Mouse (Mus musculus): ENCODE measurements around the gene Kcnh2. TPM values are rescaled to one million over a fixed set of nuclear protein-coding genes. Genes with fewer than 3 reads are reported as not detected.

The Kcnh2 gene
- polyA plus RNA-seq, 1 experiment: 29.4 TPM

DNA sequence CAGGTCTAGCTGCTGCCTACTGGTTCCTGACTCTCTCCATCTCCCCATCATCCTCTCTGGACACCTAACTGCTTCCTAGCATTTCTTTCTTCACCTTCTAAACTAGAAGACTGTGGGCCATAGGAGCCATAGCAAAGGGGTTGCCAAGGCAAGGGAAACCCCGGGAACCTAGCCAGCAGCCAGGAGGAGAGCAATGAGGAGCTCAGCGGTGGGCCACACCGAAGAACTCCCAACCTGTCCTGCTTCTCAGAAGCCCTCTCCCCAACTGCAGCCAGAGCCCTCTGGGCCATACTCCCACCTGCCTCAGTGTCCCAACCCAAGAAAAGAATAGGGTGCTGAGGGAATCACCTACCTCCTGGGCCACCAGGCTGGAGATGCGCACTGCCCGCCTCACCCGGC is 22.6 kb downstream of the Kcnh2 start:
- Histone ChIP-seq H3K4me3 (ENCODE audit: insufficient read depth, low read length) (no peak overlapping the region), H3K4me1 (ENCODE audit: control insufficient read depth, insufficient read depth, low read length) (no peaks in the 10 kb centered on the region; the same call in 1 of the 2 replicates), H3K27ac (ENCODE audit: insufficient read depth, low read length) (no peak overlapping the region)
- TF ChIP-seq POLR2A (IDR thresholded peaks at IDR 0.05; ENCODE audit: extremely low read depth, insufficient read depth, low read length) (no peak), CTCF (IDR thresholded peaks at IDR 0.05; ENCODE audit: extremely low read depth, insufficient read depth, low read length) (no peak)

DNA sequence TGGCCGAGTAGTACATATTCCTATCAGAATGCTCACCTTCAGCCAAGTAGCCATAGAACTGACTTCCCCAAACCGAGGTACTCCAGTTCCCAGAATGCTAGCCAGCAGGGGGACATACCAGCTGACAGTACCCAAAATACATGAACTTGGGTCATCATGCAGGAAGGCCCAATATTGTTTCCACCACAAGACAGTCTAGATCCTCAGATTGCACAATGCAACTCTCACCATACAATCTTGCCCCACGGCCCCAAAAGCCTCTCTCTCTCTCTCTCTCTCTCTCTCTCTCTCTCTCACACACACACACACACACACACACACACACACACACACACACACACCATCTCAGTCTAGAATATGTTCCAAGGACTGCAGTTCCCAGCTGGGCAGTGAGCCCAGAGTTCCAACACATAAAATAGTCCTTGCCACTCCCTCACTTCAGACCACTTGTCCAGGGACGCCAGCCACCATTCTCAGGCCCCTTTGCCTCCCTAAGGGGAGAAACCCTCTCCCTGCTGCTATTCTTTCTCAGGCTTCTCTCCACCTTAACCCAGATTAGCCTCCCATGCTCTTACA is 24.5 kb downstream of the Kcnh2 start:
- TF ChIP-seq POLR2A (IDR thresholded peaks at IDR 0.05; ENCODE audit: extremely low read depth, insufficient read depth, low read length) (no peak), CTCF (IDR thresholded peaks at IDR 0.05; ENCODE audit: extremely low read depth, insufficient read depth, low read length) (no peak)
- Histone ChIP-seq H3K4me3 (ENCODE audit: insufficient read depth, low read length) (no peak overlapping the region), H3K4me1 (ENCODE audit: control insufficient read depth, insufficient read depth, low read length) (no peaks in the 10 kb centered on the region; the same call in 1 of the 2 replicates), H3K27ac (ENCODE audit: insufficient read depth, low read length) (no peak overlapping the region)

DNA sequence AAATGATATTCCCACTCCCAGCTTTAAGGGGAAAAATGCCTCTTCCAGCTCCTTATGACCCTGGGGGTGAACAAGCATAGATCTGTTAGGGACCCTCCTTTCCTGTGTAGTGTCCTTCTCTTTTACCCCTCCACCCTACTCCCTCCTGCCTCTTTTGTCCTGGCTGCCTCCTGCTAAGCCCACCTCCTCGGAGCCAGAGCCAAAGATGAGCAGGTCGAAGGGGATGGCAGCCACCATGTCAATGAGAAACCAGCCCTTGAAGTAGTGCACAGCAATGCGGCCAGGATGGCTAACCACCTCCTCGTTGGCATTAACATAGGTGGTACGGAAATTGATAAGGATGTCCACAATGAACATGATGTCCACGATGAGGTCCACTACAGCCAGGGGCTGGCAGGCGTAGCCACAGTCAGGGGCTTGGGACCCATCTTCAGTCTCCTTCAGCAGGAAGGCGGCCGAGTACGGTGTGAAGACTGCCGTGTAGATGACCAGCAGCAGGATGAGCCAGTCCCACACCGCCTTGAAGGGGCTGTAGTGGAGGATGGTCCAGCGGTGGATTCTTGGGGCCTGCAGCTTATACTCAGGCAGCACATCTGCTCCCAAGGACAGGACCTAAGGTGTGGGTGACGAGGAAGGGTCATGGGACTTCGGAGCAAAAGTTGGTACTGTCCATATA is 25.1 kb downstream of the Kcnh2 start:
- no peak for TF ChIP-seq POLR2A (IDR thresholded peaks at IDR 0.05; ENCODE audit: extremely low read depth, insufficient read depth, low read length)
- TF ChIP-seq CTCF (IDR thresholded peaks at IDR 0.05; ENCODE audit: extremely low read depth, insufficient read depth, low read length): no peak
- no peak overlapping the region for H3K27ac ChIP-seq (ENCODE audit: insufficient read depth, low read length)

GRCm38 (mm10) chr5:24325251-24325650 is 26.2 kb downstream of the Kcnh2 start:
- H3K4me3 ChIP-seq (ENCODE audit: insufficient read depth, low read length): no peak overlapping the region
- H3K27ac ChIP-seq (ENCODE audit: insufficient read depth, low read length): no peak overlapping the region
- H3K4me1 ChIP-seq (ENCODE audit: control insufficient read depth, insufficient read depth, low read length): no peaks in the 10 kb centered on the region; the same call in 1 of the 2 replicates
- TF ChIP-seq POLR2A (IDR thresholded peaks at IDR 0.05; ENCODE audit: extremely low read depth, insufficient read depth, low read length) (no peak), CTCF (IDR thresholded peaks at IDR 0.05; ENCODE audit: extremely low read depth, insufficient read depth, low read length) (no peak)

More for the DNA sequence above, 25.1 kb downstream of the Kcnh2 start:
- Histone ChIP-seq H3K4me3 (ENCODE audit: insufficient read depth, low read length) (no peak overlapping the region), H3K4me1 (ENCODE audit: control insufficient read depth, insufficient read depth, low read length) (no peaks in the 10 kb centered on the region; the same call in 1 of the 2 replicates)

DNA sequence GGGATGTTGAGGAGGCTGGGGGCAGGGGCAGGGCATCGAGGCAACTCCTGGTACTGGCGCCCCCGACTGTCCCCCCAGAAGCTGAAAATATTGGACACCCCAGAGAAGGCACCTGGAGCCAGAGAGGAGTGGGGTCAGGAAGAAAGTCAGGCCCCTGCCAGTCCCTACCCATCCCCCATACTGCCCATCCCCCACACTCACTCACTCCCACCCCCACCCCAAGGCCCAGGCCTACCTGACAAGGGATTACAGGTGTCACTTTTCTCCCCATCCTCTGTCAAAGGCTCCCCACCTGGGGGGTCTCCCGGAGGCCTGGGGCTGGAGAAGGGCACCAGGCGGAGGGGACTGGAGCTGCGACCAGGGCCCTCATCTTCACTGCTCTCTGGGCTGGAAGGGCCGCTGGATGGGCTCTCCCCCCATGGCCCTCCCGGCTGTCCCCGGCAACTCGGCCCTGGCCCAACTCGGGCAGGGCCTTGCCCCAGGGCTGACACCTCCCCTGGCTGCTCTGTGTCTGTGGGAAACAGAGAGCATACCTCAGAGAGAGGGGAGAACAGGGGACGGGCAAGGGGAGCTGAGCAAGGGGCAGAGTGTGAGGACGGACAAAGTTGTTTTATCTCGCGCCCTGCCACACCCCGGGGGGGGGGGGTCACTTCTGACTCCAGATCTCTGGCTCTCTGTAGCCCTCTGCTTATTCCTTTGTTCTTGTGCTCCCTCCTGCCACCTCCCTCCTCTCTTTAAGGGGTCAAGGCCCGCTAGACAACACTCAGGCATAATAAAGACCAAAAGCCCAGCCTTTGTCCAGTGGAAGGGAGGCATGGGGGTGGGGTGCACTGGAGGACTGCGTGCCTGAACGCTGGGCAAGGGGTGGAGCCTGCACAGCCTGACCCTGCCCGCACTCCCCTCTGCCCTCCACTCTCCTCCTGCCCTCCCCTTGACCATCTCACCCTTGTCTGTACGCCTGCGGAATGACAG is 29.4 kb downstream of the Kcnh2 start:
- Histone ChIP-seq H3K27ac (ENCODE audit: insufficient read depth, low read length) (no peak overlapping the region), H3K4me3 (ENCODE audit: insufficient read depth, low read length) (no peak overlapping the region), H3K4me1 (ENCODE audit: control insufficient read depth, insufficient read depth, low read length) (no peaks in the 10 kb centered on the region)
- no peak for TF ChIP-seq POLR2A (IDR thresholded peaks at IDR 0.05; ENCODE audit: extremely low read depth, insufficient read depth, low read length)
- no peak for TF ChIP-seq CTCF (IDR thresholded peaks at IDR 0.05; ENCODE audit: extremely low read depth, insufficient read depth, low read length)

DNA sequence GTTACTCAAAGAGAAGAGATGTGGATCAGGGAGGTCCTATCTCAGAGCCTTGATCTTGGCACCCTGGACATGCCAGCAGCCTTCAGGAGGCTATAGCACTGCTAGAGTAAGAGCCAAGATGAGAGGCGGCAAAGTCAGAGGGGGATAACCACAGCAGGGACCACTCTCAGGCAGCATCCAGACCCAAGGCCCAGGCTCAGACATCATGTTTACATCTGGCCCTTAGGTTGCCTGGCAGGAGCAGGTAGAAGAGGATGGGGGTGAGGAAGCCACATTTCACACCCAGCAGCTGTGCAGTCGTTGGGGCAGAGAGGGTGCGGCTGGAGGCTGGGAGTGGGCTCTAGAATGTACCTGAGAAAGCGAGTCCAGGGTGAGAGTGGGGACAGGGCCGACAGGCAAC is 30.5 kb downstream of the Kcnh2 start:
- TF ChIP-seq POLR2A (IDR thresholded peaks at IDR 0.05; ENCODE audit: extremely low read depth, insufficient read depth, low read length) (no peak), CTCF (IDR thresholded peaks at IDR 0.05; ENCODE audit: extremely low read depth, insufficient read depth, low read length) (no peak)
- Histone ChIP-seq H3K4me3 (ENCODE audit: insufficient read depth, low read length) (no peak overlapping the region), H3K27ac (ENCODE audit: insufficient read depth, low read length) (no peak overlapping the region)

GRCm38 (mm10) chr5:24320467-24320813 is 31.0 kb downstream of the Kcnh2 start:
- no peak overlapping the region for H3K4me3 ChIP-seq (ENCODE audit: insufficient read depth, low read length)
- no peak overlapping the region for H3K27ac ChIP-seq (ENCODE audit: insufficient read depth, low read length)
- TF ChIP-seq POLR2A (IDR thresholded peaks at IDR 0.05; ENCODE audit: extremely low read depth, insufficient read depth, low read length) (no peak), CTCF (IDR thresholded peaks at IDR 0.05; ENCODE audit: extremely low read depth, insufficient read depth, low read length) (no peak)
- H3K4me1 ChIP-seq (ENCODE audit: control insufficient read depth, insufficient read depth, low read length): no peaks in the 10 kb centered on the region

More for the DNA sequence above, 30.5 kb downstream of the Kcnh2 start:
- H3K4me1 ChIP-seq (ENCODE audit: control insufficient read depth, insufficient read depth, low read length): no peaks in the 10 kb centered on the region

DNA sequence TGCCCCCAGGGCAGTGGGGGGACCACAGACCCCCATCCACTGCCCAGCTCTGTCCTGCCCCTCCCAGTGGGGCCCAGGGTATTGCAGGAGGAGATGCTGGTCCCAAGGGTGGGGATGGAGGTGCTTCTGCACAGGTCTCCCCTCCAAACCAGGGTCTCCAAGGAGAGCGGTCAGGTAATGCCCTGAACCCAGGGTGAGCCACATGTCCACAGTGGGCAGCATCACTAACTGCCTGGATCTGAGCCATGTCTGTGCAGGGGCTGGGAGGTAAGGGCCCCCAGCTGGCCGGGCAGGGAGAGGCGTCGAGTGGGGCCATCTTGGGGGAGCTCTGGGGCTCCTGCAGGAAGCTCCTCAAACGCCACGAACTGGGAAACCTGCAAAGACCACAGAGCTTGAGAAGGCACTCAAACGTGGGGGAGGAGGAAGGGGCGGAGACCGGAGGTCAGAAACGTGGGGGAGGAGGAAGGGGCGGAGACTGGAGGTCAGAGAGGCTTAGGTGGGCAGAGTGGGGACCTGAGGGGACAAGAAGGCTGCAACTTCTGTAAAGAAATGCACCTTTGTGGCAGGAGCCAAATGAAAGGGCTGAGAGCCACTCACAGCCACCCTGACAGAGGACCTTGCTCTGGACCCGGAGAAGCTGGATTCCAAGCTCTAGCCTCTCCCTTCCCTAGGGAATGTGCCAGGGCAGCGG is 31.5 kb downstream of the Kcnh2 start:
- Histone ChIP-seq H3K27ac (ENCODE audit: insufficient read depth, low read length) (no peak overlapping the region), H3K4me3 (ENCODE audit: insufficient read depth, low read length) (no peak overlapping the region), H3K4me1 (ENCODE audit: control insufficient read depth, insufficient read depth, low read length) (no peaks in the 10 kb centered on the region)
- no peak for TF ChIP-seq CTCF (IDR thresholded peaks at IDR 0.05; ENCODE audit: extremely low read depth, insufficient read depth, low read length)
- no peak for TF ChIP-seq POLR2A (IDR thresholded peaks at IDR 0.05; ENCODE audit: extremely low read depth, insufficient read depth, low read length)

DNA sequence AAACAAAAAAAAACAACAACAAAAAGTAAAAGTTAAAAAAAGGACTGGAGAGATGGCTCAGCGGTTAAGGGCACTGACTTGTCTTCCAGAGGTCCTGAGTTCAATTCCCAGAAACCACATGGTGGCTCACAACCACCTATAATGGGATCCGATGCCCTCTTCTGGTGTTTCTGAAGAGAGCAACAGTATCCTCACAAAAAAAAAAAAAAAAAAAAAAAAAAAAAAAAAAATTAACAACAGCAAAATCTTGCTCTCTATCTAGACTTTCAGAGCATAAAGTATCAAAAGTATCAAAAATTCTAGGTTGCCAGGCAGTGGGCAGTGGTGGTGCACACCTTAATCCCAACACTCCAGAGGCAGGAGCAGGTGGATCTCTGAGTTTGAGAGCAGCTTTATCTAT is 42.2 kb downstream of the Kcnh2 start:
- TF ChIP-seq CTCF (IDR thresholded peaks at IDR 0.05; ENCODE audit: extremely low read depth, insufficient read depth, low read length) (no peak), POLR2A (IDR thresholded peaks at IDR 0.05; ENCODE audit: extremely low read depth, insufficient read depth, low read length) (no peak)
- Histone ChIP-seq H3K4me1 (ENCODE audit: control insufficient read depth, insufficient read depth, low read length) (no peaks in the 10 kb centered on the region), H3K27ac (ENCODE audit: insufficient read depth, low read length) (no peak overlapping the region), H3K4me3 (ENCODE audit: insufficient read depth, low read length) (no peak overlapping the region)

Measured in cortical plate, adult 2 months (tissue).